Mouse (Mus musculus) testis, postnatal 10 days (tissue): ENCODE measurements around the gene Grap.
"Not testable (repeated sequence)": the region's sequence is repeated elsewhere in the genome, so short reads cannot be mapped to it uniquely, and the experiment has no call there.

Source experiments
- DNase-seq: peaks from one replicate; pipeline ENCODE4 v3.0.0; 2021; ENCODE audit warnings: low spot score

The Grap gene

GRCm38 (mm10) chr11:61652686-61653447 lies at the start of gene Grap:
Grap (plus strand) TSS chr11:61653265.
- no peak for DNase-seq

DNA sequence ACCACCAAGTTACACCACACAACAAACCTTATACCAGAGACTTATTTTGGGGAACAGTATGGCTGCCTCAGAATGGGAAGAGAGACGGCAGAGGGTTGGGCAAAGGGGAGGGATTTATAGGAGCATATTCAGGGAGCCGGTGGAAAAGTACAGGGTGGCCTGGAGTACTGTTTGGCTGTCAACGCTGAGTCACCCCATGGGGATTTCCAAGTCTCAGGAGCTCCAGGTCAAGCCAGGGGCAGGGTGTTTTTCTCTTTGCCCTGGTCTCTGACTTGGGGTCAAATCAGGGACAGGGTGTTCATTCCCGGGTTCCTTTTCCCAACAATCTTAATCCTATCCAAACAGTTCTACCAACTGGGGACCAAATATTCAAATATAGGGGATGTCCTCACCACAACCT lies 45.0 kb upstream of the Grap start:
- DNase-seq = no peak

- no peak for DNase-seq
These were observed 41.9 kb upstream of the Grap start for GRCm38 (mm10) chr11:61611197-61611596.

DNA sequence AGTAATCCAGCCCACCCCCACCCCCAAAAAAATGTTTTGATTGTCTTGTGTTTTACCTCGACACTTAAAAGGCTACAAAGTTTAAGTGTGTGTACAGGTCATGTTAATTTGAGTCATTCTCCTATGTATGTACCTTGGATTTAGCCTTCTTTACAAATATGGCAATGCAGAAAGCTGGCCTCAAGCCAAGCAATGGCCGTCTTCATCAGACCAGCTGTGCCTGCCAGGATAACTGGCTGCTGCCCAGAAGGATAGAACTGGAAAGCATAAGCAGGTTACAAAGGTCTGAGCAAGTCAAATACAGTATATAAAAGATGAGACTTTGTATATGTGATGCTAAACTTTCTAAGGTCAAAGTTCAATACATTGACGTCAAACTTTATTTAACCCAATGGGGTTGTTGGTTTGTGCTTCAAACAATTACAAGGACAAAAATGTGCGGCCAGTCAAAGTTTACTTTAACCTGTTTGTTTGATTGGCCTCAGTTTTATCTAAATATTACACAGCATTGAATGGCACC lies 40.9 kb upstream of the Grap start:
- DNase-seq = no peak

GRCm38 (mm10) chr11:61614401-61614800 lies 38.7 kb upstream of the Grap start:
- DNase-seq = no peak

GRCm38 (mm10) chr11:61615686-61616522 lies 37.2 kb upstream of the Grap start:
- DNase-seq = peak; percentile 56

DNA sequence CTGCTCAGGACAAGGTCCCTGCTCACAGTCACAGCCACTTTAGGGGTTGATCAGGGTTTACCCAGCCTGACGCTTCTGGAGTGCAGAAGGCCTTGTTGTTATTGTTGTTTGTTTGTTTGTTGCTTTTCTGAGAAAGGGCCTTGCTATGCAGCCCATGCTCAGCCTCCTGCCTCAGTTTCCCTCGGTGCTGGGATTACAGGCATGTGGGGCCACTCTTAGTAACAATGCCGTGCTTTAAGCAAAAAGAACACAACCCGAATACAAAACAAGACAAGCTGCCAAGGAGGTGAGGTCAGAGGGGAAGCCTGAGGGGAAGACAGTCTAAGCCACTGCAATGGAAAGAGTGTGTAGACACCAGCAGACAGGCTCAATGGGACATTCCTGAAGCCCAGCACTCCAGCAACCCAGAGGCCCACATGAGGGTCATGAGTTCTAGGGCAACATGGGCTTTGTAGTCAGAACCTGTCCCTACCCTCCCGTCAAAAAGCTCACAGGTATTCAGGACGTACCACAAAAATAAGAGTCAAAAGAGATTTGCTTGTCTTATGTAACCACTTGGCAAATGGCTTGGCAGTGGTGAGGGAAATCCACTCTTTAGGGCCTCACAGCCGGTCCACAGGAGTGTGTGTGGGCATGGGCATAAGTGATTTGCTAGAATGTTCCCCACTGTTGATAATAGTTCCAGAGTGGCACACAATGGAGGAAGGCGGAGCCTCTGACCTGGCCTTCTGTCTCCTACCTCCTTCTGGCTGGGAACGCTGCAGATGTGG lies 36.4 kb upstream of the Grap start:
- DNase-seq = no peak

GRCm38 (mm10) chr11:61617293-61617975 lies 35.6 kb upstream of the Grap start:
- DNase-seq = no peak

GRCm38 (mm10) chr11:61618131-61618530 lies 34.9 kb upstream of the Grap start:
- DNase-seq = peak; percentile 38

DNA sequence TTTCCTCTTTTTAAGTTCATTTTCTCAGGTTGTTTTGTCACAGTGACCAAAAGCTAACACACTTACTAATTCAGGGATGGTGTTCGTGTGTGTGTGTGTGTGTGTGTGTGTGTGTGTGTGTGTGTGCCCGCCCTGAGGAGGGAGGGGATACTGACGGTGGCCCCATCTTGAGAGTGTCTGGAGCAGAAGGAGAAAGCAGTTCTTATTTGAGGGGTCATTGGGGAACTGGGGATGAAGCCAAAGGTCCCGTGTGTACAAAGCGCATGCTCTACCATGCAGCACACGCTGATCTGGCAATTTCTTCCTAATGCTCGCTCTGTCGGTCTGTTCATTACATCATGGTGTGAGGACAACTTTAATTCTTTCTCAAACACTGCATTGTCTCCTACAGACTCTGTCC lies 34.5 kb upstream of the Grap start:
- no peak for DNase-seq

GRCm38 (mm10) chr11:61619356-61619755 lies 33.7 kb upstream of the Grap start:
- DNase-seq = no peak

DNA sequence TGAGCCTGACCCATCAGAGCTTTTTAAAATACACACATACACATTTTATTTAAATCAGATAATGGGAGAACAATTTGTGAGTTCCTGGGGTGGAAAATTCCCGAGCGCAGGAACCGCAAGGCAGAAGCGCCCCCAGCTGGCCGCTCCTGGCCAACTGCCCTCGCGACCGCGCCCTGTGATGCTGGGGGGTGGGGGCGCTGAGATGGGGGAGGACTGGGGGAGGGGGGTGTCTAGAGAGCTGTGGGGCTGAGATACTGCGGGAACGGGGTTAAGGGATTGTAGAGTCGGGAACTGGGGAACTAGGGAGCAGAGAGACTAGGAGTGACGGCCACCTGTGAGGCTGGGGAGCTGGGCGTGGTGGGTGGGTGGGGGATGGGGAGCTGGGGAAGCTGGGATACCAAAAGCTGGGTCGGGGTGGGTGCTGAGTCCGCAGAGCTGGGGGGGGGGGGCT lies 33.2 kb upstream of the Grap start:
- DNase-seq = peak; percentile 87

- peak; percentile 94 for DNase-seq
These were observed 32.8 kb upstream of the Grap start for GRCm38 (mm10) chr11:61620254-61620670.

DNA sequence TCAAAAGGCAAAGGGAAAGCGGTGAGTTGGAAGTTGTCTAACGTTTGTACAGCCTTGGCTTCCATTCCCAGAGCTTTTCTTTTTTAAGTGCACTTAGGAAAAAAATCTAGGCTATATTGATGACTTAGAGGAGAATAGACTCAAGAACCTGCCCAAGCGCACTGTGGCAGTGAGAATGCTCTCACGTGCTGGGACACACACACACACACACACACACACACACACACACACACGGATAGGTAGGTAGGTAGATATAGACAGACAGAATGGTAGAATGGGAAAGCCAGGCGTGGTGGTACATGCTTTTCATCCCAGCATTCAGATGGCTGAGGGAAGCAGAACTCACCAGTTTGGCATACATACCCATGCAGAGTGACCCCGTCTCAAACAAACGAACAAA lies 32.3 kb upstream of the Grap start:
- DNase-seq = no peak

DNA sequence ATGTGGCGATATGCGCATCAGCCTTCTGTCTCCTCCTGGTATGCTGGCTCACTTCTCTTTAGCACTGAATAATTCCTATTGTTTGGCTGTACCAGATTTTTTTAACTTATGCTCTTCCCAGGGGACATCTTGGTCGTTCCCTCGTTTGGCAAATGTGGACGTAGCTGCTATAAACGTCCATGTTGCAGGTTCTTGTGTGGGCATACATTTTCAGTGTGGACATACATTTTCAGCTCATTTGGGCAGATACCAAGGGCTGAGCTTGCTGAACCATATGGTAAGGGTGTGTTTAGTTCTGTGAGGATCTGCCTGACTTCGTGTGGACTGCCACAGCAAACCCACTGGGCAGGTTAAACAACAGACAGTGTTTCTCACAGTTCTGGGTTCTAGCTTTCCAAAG lies 27.9 kb upstream of the Grap start:
- DNase-seq = no peak

DNA sequence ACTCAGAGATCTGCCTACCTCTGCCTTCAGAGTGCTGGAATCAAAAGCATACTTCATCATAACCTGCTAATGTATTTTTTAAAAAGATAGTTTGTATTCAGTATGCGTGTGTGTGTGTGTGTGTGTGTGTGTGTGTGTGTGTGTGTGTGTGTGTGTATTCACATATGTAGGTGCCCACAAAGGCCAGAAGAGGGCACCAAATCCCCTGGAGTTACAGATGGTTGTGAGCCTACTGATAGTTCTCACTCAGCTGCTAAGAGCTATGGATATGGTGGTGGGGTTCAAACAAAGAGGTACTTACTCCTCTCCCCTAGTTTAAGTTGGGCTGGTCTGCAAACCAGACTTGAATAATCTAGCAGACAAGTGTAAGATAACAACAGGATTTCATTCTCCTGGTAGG lies 26.6 kb upstream of the Grap start:
- DNase-seq = no peak

GRCm38 (mm10) chr11:61629621-61630020 lies 23.4 kb upstream of the Grap start:
- no peak for DNase-seq

- DNase-seq = not testable (repeated sequence)
These were observed 16.8 kb upstream of the Grap start for GRCm38 (mm10) chr11:61636309-61636708.

- no peak for DNase-seq
These were observed 15.7 kb upstream of the Grap start for GRCm38 (mm10) chr11:61637413-61637812.

DNA sequence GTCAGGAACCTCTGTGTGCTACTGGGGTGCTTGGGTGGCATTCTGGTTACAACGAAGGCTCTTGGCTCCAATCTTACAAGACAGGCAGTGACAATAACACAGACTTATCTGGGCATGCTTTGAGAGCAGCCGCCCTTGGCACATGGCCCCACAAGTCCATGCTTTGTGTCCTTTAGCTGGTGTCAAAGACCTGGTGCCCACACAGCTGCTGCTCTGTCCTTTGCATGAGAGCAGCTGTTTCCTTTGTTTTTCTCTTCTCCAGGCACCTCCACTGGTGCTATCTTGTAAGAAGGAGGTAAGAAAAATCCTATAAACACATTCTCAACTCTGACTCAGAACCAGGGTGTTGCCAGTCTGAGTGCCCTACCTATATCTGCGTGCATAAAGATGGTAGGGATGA lies 15.2 kb upstream of the Grap start:
- no peak for DNase-seq

DNA sequence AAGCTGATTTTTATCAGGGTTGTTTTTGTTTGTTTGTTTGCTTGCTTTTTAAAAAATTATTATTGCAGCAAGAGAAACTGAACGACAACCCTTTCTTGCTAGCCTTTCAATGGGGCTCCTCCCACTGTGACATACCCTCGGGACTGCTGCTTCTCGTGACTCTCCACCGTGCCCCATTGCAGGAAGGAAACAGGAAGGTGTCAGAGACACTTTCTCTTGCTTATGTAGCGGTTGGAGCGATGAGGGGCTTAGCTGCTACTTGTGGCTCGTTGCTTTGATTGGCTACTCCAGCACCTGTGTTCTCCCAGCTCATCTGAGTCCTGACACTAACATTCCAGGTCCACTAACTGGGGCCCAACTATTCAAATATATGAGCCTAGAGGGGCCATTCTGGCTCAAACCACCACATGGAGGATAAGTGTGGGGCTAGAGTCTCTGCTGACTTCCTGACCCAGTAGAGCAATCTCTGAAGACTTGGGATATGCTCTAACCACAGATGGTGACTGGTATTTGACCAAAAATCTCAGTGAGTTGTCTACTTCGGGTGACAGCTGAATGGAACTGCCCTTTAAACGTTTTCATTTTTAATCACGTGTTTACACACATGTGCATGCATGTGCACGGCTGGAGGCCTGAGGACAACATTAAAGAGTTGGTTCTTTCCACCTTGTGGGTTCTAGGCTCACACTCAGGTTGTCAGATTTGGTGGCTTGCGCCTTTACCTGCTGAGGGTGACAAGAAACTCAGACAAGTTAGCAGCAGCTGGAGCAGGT lies 14.1 kb upstream of the Grap start:
- no peak for DNase-seq
